Mouse (Mus musculus): Measurements from ENCODE around the gene Umad1. TPM values are rescaled to one million over a fixed set of nuclear protein-coding genes. Genes with fewer than 3 reads are reported as not detected.

Gene Umad1
- total RNA-seq, 1 experiment from 2014 or later, result 11.9 TPM

- no peak for ATAC-seq (replicated peaks; ENCODE audit: low read depth, poor library complexity, severe bottlenecking)
Measured at GRCm38 (mm10) chr6:8467667-8468337, 208.7 kb downstream of the Umad1 start.

DNA sequence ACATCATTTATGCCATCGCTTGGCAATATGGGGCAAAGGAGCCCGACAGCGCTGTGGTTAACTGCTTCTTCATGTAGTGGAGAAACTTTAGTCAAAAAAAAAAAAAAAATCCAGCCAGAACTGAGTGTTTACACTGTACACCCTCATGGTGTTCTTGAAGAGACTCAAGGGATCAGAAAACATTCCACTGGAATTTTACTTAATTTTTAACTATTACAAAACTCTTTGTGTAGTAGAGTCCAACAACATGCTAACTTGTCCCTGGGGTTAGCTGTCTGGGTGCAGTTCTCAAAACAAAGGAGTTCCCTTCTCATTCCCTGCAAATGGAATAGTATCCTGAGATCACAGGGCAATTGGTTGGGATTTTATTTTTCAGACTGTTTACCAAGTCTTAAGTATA lies 210.8 kb downstream of the Umad1 start:
- no peak for ATAC-seq (replicated peaks; ENCODE audit: low read depth, poor library complexity, severe bottlenecking)

- no peak for ATAC-seq (replicated peaks; ENCODE audit: low read depth, poor library complexity, severe bottlenecking)
Measured at GRCm38 (mm10) chr6:8472125-8472524, 213.0 kb downstream of the Umad1 start.

DNA sequence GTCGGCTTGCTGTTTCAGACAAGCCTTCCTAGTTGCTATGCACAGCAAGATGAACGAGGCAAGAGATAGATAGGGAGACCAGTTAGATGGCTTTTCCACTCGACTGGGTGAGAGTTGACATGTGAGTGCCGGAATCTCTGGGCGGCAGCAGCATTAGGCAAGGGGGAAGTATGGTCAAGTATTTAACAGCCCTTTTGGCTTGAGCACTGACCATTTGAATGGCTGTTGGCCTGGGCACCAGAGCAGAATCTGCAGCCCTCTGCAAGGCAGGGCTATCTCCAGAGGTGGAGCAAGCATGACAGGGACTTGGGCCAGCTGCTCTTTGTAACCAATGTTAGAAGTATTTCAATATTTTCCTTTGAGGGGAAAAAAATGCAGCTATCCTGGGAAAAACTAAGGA lies 213.8 kb downstream of the Umad1 start:
- ATAC-seq (replicated peaks; ENCODE audit: low read depth, poor library complexity, severe bottlenecking), result no peak

DNA sequence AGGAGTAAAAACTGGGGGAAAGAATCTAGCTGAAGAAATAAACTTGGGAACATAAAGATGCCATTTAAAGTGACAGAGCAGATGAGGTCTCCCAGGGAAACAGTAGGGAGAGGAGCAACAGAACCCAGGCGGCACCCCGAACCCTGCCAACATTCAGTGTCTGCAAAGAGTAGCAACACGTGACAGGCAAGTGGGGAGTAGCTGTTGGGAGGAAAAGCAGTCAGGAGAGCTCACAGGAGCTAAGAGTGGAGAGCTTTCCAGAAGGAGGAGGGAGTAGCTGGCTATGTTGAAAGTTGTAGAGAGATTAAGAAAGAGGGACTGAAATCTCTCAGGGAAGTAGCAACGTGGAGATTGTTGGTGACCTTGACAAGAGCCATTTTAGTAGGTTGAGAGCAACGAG lies 214.4 kb downstream of the Umad1 start:
- ATAC-seq (replicated peaks; ENCODE audit: low read depth, poor library complexity, severe bottlenecking), result no peak

GRCm38 (mm10) chr6:8474316-8474715 lies 215.2 kb downstream of the Umad1 start:
- no peak for ATAC-seq (replicated peaks; ENCODE audit: low read depth, poor library complexity, severe bottlenecking)

DNA sequence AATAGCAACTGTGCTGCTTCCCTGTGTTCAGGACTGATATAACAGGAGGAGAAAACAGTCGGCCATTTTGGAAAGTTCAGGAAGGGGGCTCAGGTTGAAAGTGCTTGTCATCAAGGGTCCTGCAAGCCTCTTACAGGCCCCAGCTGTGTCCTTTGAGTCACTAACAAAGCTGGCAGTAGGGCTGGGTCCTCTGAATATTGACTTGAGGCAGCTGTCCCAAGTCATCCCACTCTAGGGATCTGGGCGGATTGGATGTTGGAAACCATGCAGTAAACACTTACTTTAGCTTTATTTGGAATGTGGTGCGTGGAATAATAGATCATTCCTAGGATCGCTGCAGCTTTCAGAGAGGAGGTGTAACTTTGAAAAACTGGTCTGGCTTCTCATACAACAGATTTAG lies 215.7 kb downstream of the Umad1 start:
- no peak for ATAC-seq (replicated peaks; ENCODE audit: low read depth, poor library complexity, severe bottlenecking)

DNA sequence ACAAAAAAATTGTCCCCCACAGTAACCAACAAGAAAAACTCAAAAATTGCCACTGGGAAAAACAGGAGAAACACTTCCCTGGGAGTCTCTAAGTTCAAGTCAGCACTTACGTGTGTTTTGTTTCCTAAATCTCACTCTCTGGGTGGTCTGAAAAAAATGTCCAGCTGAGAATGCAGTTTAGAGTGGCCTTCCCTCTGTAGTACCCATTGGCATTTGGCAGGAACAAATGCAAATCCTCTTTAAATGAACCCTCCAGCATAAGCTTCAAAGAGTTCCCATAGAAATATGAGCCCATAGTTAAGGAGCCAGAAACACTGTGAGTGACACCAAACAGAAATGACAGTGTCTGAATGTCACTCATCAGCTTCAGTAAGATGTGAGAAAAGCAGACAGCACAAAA lies 220.1 kb downstream of the Umad1 start:
- no peak for ATAC-seq (replicated peaks; ENCODE audit: low read depth, poor library complexity, severe bottlenecking)

DNA sequence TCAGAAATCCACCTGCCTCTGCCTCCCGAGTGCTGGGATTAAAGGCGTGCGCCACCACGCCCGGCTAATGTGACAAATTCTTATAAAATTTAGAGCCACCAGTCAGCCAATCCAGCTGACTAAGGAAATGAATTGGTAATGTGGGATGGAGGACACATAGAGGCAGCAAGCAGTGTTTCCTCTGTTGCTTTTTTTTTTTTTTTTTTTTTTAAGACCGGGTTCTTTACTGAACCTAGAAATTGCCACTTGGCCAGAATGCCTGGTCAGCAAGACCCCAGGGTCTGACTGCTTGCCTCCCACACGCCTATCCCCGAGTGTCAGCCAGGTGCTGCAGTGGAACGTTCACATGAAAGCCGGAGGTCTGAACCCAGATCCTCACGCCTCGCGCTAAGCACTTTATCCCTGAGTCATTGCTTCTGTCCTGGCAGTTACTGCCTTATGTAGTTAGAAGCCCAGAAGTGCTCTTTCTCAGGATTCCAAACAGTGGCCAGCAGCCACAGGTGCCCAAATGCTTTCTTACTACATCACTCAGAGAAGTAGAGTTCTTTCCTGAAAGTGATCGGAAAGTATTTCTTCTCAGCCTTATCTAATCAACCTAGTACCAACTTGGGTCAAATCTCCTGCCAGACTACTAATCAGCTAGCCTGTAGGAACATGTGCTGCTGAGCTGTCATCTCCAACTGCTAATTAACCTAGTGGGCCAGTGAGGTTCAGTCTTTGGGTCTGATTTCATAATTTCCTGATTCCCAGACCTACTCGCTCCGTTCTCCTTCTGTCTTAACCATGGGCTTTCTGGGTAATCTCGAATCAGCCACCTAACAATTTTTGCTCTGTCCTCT lies 225.6 kb downstream of the Umad1 start:
- peak; percentile 59 for ATAC-seq (replicated peaks; ENCODE audit: low read depth, poor library complexity, severe bottlenecking)

GRCm38 (mm10) chr6:8485414-8486175 lies 226.5 kb downstream of the Umad1 start:
- no peak for ATAC-seq (replicated peaks; ENCODE audit: low read depth, poor library complexity, severe bottlenecking)

GRCm38 (mm10) chr6:8486391-8487043 lies 227.4 kb downstream of the Umad1 start:
- no peak for ATAC-seq (replicated peaks; ENCODE audit: low read depth, poor library complexity, severe bottlenecking)

- peak; percentile 58 for ATAC-seq (replicated peaks; ENCODE audit: low read depth, poor library complexity, severe bottlenecking)
Measured at GRCm38 (mm10) chr6:8487044-8487853, 228.2 kb downstream of the Umad1 start.

DNA sequence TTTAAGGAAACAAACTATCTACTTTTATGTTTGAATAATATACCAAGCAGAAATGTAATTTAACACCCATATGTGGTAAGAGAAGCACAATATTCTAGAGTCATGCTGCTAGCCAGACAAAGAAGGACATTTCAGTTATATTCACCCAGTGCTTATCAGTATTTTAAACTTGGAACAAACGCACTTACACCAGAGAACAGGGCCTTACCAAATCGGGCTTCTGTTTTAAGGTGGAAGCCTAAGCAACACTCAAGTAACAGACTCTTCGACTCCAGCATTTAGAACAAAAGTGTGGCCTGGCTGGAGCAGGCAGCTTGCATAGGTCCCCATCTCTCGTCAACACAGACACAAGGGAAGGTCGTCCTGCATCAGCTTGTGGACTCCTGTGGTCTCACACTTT lies 229.2 kb downstream of the Umad1 start:
- ATAC-seq (replicated peaks; ENCODE audit: low read depth, poor library complexity, severe bottlenecking), result no peak

GRCm38 (mm10) chr6:8489266-8489665 lies 230.2 kb downstream of the Umad1 start:
- ATAC-seq (replicated peaks; ENCODE audit: low read depth, poor library complexity, severe bottlenecking), result no peak

DNA sequence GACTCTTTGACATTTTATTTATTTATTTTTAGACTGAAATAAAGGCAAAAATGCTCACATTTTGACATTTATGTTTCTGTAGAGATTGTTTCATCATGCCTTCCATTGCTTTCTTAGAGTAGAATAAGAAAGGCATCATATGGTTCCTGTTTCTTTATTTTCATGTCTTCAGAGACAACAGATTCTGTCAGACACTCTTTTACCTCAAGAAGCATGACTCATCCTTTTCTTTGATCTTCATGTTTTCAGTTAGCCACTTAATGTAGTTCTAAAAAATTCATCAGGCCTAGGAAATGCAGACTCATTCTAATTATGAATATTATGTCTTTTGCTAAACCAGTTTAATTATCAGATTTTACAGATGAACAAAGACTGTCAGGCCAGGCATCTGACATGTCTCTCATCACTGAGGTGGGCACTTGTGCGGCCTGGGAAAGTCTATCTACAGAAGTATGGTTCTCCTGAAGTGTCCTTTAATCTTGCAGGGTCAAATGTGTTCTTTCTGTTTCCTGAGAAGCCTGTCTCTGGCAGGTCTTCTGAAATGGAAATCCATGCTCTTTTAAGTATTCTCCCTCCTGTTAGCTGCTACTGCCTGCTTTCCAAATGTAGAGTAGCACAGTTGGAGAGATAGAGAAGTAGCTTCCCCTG lies 231.0 kb downstream of the Umad1 start:
- no peak for ATAC-seq (replicated peaks; ENCODE audit: low read depth, poor library complexity, severe bottlenecking)

- ATAC-seq (replicated peaks; ENCODE audit: low read depth, poor library complexity, severe bottlenecking), result no peak
Measured at GRCm38 (mm10) chr6:8492248-8492647, 233.2 kb downstream of the Umad1 start.

DNA sequence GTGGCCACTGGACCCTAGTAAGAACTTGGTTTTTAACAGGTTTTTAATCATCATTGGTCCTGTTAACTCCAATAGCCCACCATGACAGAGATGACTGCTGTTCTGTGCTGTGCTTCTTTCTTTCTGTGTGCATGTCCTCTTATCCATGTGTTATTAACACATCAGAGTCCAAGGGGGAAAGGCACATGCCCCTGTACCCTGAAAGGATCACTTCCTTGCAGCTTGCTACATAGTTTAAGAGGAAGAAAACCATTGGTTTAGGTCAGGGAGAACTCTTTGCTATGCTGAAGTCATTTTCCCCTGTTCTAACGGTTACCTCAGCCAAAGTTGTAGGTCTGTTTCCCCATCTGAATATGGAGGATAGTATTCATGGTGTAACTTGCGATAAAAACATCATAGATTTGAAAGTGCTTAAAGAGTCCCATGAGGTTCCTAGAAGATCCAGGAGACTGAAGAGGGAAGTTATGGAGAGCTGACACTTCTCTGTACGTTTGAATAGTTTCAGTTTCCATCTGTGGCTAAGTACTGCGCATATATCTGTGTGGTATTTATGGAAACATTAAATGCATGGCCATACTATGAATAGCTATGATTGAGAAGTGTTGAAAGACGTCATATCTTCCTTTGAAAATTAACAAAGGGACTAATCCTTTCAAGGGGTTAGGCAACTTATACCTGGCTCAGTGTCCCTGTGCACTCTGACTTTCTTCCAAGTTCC lies 236.2 kb downstream of the Umad1 start:
- ATAC-seq (replicated peaks; ENCODE audit: low read depth, poor library complexity, severe bottlenecking), result peak; percentile 84

DNA sequence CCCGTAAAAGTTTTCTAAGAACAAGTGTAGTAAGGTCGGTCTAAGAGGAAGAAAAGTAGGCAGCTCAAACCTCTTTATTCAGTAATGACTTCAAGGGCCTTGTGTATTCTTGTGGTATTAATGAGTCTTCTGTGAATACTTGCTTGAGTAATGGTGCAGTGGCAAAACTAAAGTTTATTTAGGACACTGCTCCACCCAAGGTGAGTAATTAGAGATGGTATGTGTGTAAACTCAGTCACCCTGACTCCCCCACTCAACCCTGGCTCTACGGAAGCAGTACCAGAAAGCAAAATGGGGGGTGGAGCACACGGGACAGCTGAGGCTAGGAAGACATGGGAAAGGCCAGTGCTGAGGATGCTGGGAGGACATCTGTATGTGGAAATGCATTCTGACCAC lies 236.7 kb downstream of the Umad1 start:
- no peak; the same call in 1 of the 2 replicates for ATAC-seq (replicated peaks; ENCODE audit: low read depth, poor library complexity, severe bottlenecking)

Data from common myeloid progenitor, adult 5-6 weeks (primary cell).